In the genomic region with DNA sequence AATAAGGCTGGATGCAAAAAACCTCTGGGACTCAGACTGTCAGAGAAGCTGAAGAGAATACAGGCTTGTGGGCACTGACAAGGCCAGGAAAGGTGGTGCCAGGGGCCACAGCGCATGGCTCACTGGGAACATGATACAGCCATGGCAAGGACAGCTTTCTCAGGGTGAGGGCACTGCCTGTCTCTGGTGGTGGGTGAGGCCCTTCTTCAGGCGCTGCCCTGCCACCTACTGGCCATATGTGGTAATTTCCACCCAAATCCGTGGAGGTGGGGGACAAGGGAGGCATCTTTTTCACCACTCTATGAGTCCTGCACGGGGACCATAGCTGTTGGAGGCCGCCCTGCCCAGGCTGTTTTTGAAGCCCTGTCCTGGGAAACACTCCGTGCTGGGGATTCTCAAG, we compare ENCODE assay signal across 9 mouse cellular contexts. TPM values are rescaled to one million over a fixed set of nuclear protein-coding genes. Genes with fewer than 3 reads are reported as not detected.
DNase-seq lines count a peak whose midpoint lies in the region; ATAC-seq and TF ChIP-seq lines count a peak whose summit lies in the region.
"Had no signal": no experiment of that assay in that cellular context is flagged by ENCODE, and none has a peak within 500 bp of the region (broad histone marks: within the 10 kb centered on the region; RNA-seq: fewer than 3 reads in every experiment).

No protein-coding gene starts in this region.

- TF ChIP-seq RAD21 in MEL (IDR thresholded peaks at IDR 0.05; ENCODE audit: low read depth, low read length), result peak; percentile 85

- H3K27me3 ChIP-seq in MEL (ENCODE audit: control insufficient read depth in 1 of 2, insufficient read depth in 2 of 2, low read length in 2 of 2), result no peaks in the 10 kb centered on the region
- no peaks in the 10 kb centered on the region for H3K27me3 ChIP-seq in forebrain, embryonic 12.5 days
- no peaks in the 10 kb centered on the region for H3K27me3 ChIP-seq in lung, postnatal 0 days (replicated peaks; ENCODE audit: insufficient read depth, low read length)
- H3K27me3 ChIP-seq: liver, embryonic 15.5 days had no signal

- H3K27ac ChIP-seq in MEL (ENCODE audit: control insufficient read depth, low read depth, low read length), result no peak overlapping the region
- H3K27ac ChIP-seq in forebrain, embryonic 12.5 days, result no peak overlapping the region
- no peak overlapping the region for H3K27ac ChIP-seq in lung, postnatal 0 days (ENCODE audit: low read length)
- H3K27ac ChIP-seq: liver, embryonic 15.5 days had no signal

- no peak for TF ChIP-seq POLR2A in MEL (IDR thresholded peaks at IDR 0.05; ENCODE audit: control insufficient read depth in 1 of 2, insufficient read depth in 1 of 2, low read depth in 1 of 2, low read length in 2 of 2, poor library complexity in 1 of 2)

- H3K9me3 ChIP-seq in MEL (replicated peaks; ENCODE audit: insufficient read depth, low read length), result no peaks in the 10 kb centered on the region
- H3K9me3 ChIP-seq in forebrain, embryonic 12.5 days, result no peaks in the 10 kb centered on the region
- no peaks in the 10 kb centered on the region for H3K9me3 ChIP-seq in lung, postnatal 0 days (ENCODE audit: low read length)
- H3K9me3 ChIP-seq: liver, embryonic 15.5 days had no signal

- peak; percentile 68; the same call in 1 of the 2 replicates for ATAC-seq in forebrain, embryonic 12.5 days (ENCODE audit: low FRiP score)
- ATAC-seq in lung, postnatal 0 days, result peak; percentile 65

- H3K9ac ChIP-seq in MEL (ENCODE audit: control insufficient read depth, low read depth, low read length, poor library complexity, severe bottlenecking), result no peak overlapping the region
- no peak overlapping the region for H3K9ac ChIP-seq in forebrain, embryonic 12.5 days
- H3K9ac ChIP-seq in lung, postnatal 0 days (replicated peaks; ENCODE audit: low read depth), result no peak overlapping the region
- H3K9ac ChIP-seq: liver, embryonic 15.5 days had no signal

- DNase-seq in MEL (ENCODE audit: low read depth, low spot score), result peak; percentile 75
- peak; percentile 59 for DNase-seq in c-Kit-positive CD71-positive TER-119-negative erythroid progenitor cells, embryonic 14.5 days (ENCODE audit: low read depth)
- DNase-seq in heart, postnatal 4 days, result peak; percentile 91
- DNase-seq in layer of hippocampus, adult 18-20 months (ENCODE audit: low spot score in 2 of 2), result peak; percentile 72 to 84
- DNase-seq in lung, postnatal 0 days (ENCODE audit: low spot score), result peak; percentile 87
- DNase-seq in ovary, postnatal 14 days (ENCODE audit: low spot score), result peak; percentile 76
- DNase-seq in urinary bladder, adult 2 months (ENCODE audit: low spot score), result peak; percentile 65

- no peaks in the 10 kb centered on the region for H3K4me1 ChIP-seq in MEL (ENCODE audit: control insufficient read depth in 1 of 2, insufficient read depth in 2 of 2, low read length in 2 of 2)
- H3K4me1 ChIP-seq in forebrain, embryonic 12.5 days, result peaks cover 4% of the 10 kb centered on the region; the same call in 1 of the 2 replicates
- no peaks in the 10 kb centered on the region for H3K4me1 ChIP-seq in lung, postnatal 0 days (ENCODE audit: insufficient read depth, low read depth, low read length)

- no peak for TF ChIP-seq EP300 in MEL (IDR thresholded peaks at IDR 0.05; ENCODE audit: low read depth in 1 of 2, low read length in 2 of 2)
- TF ChIP-seq EP300 in lung, postnatal 0 days (IDR thresholded peaks at IDR 0.05), result no peak

- H3K36me3 ChIP-seq in MEL (ENCODE audit: control insufficient read depth in 1 of 2, insufficient read depth in 2 of 2, low read length in 2 of 2), result no peaks in the 10 kb centered on the region
- H3K36me3 ChIP-seq in forebrain, embryonic 12.5 days (replicated peaks), result peaks cover 87% of the 10 kb centered on the region
- 0 out of 2 replicates have a peak, but pooled peaks cover 2% of the 10 kb centered on the region for H3K36me3 ChIP-seq in lung, postnatal 0 days (ENCODE audit: insufficient read depth, low read length)
- H3K36me3 ChIP-seq: liver, embryonic 15.5 days had no signal

- no peak overlapping the region for H3K4me2 ChIP-seq in forebrain, embryonic 12.5 days
- H3K4me2 ChIP-seq in lung, postnatal 0 days (replicated peaks; ENCODE audit: low read depth, low read length), result no peak overlapping the region
- H3K4me2 ChIP-seq: liver, embryonic 15.5 days had no signal

- TF ChIP-seq CTCF in MEL (IDR thresholded peaks at IDR 0.05 in 2 of 3, conservative IDR thresholded peaks at IDR 0.05 in 1 of 3; ENCODE audit: control insufficient read depth in 1 of 3, insufficient read depth in 1 of 3, low read depth in 2 of 3, low read length in 3 of 3, poor library complexity in 1 of 3, severe bottlenecking in 1 of 3), result peak; percentile 86 to 95 (median 88)
- peak; percentile 98 for TF ChIP-seq CTCF in lung, postnatal 0 days (IDR thresholded peaks at IDR 0.05)

- no peak overlapping the region for H3K4me3 ChIP-seq in MEL (ENCODE audit: control insufficient read depth in 1 of 2, insufficient read depth in 1 of 2, low read depth in 2 of 2, low read length in 2 of 2)
- no peak overlapping the region for H3K4me3 ChIP-seq in forebrain, embryonic 12.5 days (replicated peaks)
- H3K4me3 ChIP-seq in lung, postnatal 0 days (ENCODE audit: low read depth, low read length), result no peak overlapping the region
- H3K4me3 ChIP-seq: liver, embryonic 15.5 days had no signal

- H3K79me2 ChIP-seq in MEL (ENCODE audit: control insufficient read depth, insufficient read depth, low read length, poor library complexity), result no peaks in the 10 kb centered on the region

- WGBS in forebrain, embryonic 12.5 days, result 15% methylated on average over 6 of the region's 6 CpGs
- WGBS in lung, postnatal 0 days, result 10% methylated on average over 6 of the region's 6 CpGs

TF ChIP-seq in MEL, 35 proteins besides CTCF, POLR2A, EP300 and RAD21:
- no peak for TF ChIP-seq USF1 (IDR thresholded peaks at IDR 0.05; ENCODE audit: low read depth, low read length)
- TF ChIP-seq MEF2A (IDR thresholded peaks at IDR 0.05; ENCODE audit: extremely low read depth, insufficient replicate concordance, low read depth, low read length, poor library complexity, severe bottlenecking), result no peak
- 0 out of 2 replicates have a peak, but pooled peaks have one; percentile 49 for TF ChIP-seq MAZ (IDR thresholded peaks at IDR 0.05; ENCODE audit: low read depth, low read length)
- TF ChIP-seq JUND (IDR thresholded peaks at IDR 0.05; ENCODE audit: low read depth, low read length), result no peak
- no peak for TF ChIP-seq HCFC1 (IDR thresholded peaks at IDR 0.05; ENCODE audit: low read depth, low read length)
- peak; percentile 85 for TF ChIP-seq SMC3 (IDR thresholded peaks at IDR 0.05; ENCODE audit: low read depth, low read length)
- TF ChIP-seq ZC3H11A (IDR thresholded peaks at IDR 0.05; ENCODE audit: low read depth, low read length), result peak; percentile 66
- no peak for TF ChIP-seq TBP (IDR thresholded peaks at IDR 0.05; ENCODE audit: low read depth, low read length)

RNA-seq across cellular contexts. Expression of a gene that starts 21.5 kb away (rescaled TPM):
- total RNA-seq in MEL (2012; rRNA removed), result not detected in 2 replicates
- polyA plus RNA-seq in MEL (2012; ENCODE audit: insufficient read depth in 1 of 2, insufficient read length in 2 of 2, low read depth in 1 of 2, low replicate concordance in 2 of 2, missing spikeins in 1 of 2), result not detected
- polyA plus RNA-seq in forebrain, embryonic 12.5 days (2016; fragmentation: Nextera tagmentation; extraction: Ambion mirVana), result 250 and 275 TPM in 2 replicates
- 10 to 100 TPM; 63.0 to 65.1 TPM for total RNA-seq in heart, postnatal 4 days (2021)
- 1 to 10 TPM; 3.4 to 4.5 TPM for total RNA-seq in layer of hippocampus, adult 18-20 months (2021)
- 398 and 422 TPM in 2 replicates for polyA plus RNA-seq in lung, postnatal 0 days (2015; fragmentation: Nextera tagmentation; extraction: Ambion mirVana)
- polyA plus RNA-seq in urinary bladder, adult 2 months (2012; rRNA removed), result 37.6 and 37.9 TPM in 2 replicates

RNA-seq across cellular contexts. Expression of a gene that starts 28.6 kb away (rescaled TPM):
- 0.77 and 0.92 TPM in 2 replicates for total RNA-seq in MEL (2012; rRNA removed)
- 1 to 10 TPM in 1 of 2 experiments, not detected in 1; 3.6 TPM for polyA plus RNA-seq in MEL (2012; ENCODE audit: insufficient read depth in 1 of 2, insufficient read length in 2 of 2, low read depth in 1 of 2, low replicate concordance in 2 of 2, missing spikeins in 1 of 2)
- 15.4 and 17.4 TPM in 2 replicates for polyA plus RNA-seq in forebrain, embryonic 12.5 days (2016; fragmentation: Nextera tagmentation; extraction: Ambion mirVana)
- 1 to 10 TPM; 8.2 to 8.3 TPM for total RNA-seq in heart, postnatal 4 days (2021)
- total RNA-seq in layer of hippocampus, adult 18-20 months (2021), result 10 to 100 TPM; 54.5 to 67.0 TPM
- 2.3 and 2.9 TPM in 2 replicates for polyA plus RNA-seq in lung, postnatal 0 days (2015; fragmentation: Nextera tagmentation; extraction: Ambion mirVana)
- polyA plus RNA-seq in urinary bladder, adult 2 months (2012; rRNA removed), result 27.0 and 30.8 TPM in 2 replicates

RNA-seq across cellular contexts. Expression of a gene that starts 45.1 kb away (rescaled TPM):
- total RNA-seq in MEL (2012; rRNA removed), result 27.3 and 29.0 TPM in 2 replicates
- polyA plus RNA-seq in MEL (2012; ENCODE audit: insufficient read depth in 1 of 2, insufficient read length in 2 of 2, low read depth in 1 of 2, low replicate concordance in 2 of 2, missing spikeins in 1 of 2), result 10 to 100 TPM in 1 of 2 experiments, not detected in 1; 65.4 TPM
- polyA plus RNA-seq in forebrain, embryonic 12.5 days (2016; fragmentation: Nextera tagmentation; extraction: Ambion mirVana), result 75.5 and 82.3 TPM in 2 replicates
- total RNA-seq in heart, postnatal 4 days (2021), result 10 to 100 TPM; 22.4 to 24.3 TPM
- total RNA-seq in layer of hippocampus, adult 18-20 months (2021), result 100 to 1,000 TPM; 151 to 157 TPM
- polyA plus RNA-seq in lung, postnatal 0 days (2015; fragmentation: Nextera tagmentation; extraction: Ambion mirVana), result 34.2 and 34.4 TPM in 2 replicates
- polyA plus RNA-seq in urinary bladder, adult 2 months (2012; rRNA removed), result 49.5 and 57.3 TPM in 2 replicates

RNA-seq across cellular contexts. Expression of a gene that starts 46.4 kb away (rescaled TPM):
- 45.1 and 57.4 TPM in 2 replicates for total RNA-seq in MEL (2012; rRNA removed)
- 10 to 100 TPM in 1 of 2 experiments, not detected in 1; 75.6 TPM for polyA plus RNA-seq in MEL (2012; ENCODE audit: insufficient read depth in 1 of 2, insufficient read length in 2 of 2, low read depth in 1 of 2, low replicate concordance in 2 of 2, missing spikeins in 1 of 2)
- polyA plus RNA-seq in forebrain, embryonic 12.5 days (2016; fragmentation: Nextera tagmentation; extraction: Ambion mirVana), result 52.7 and 56.8 TPM in 2 replicates
- 10 to 100 TPM; 33.7 to 35.8 TPM for total RNA-seq in heart, postnatal 4 days (2021)
- total RNA-seq in layer of hippocampus, adult 18-20 months (2021), result 10 to 100 TPM; 36.6 to 42.8 TPM
- polyA plus RNA-seq in lung, postnatal 0 days (2015; fragmentation: Nextera tagmentation; extraction: Ambion mirVana), result 102 and 110 TPM in 2 replicates
- polyA plus RNA-seq in urinary bladder, adult 2 months (2012; rRNA removed), result 65.9 and 77.0 TPM in 2 replicates

RNA-seq across cellular contexts. Expression of a gene that starts 56.4 kb away (rescaled TPM):
- total RNA-seq in MEL (2012; rRNA removed), result not detected in 2 replicates
- not detected for polyA plus RNA-seq in MEL (2012; ENCODE audit: insufficient read depth in 1 of 2, insufficient read length in 2 of 2, low read depth in 1 of 2, low replicate concordance in 2 of 2, missing spikeins in 1 of 2)
- polyA plus RNA-seq in forebrain, embryonic 12.5 days (2016; fragmentation: Nextera tagmentation; extraction: Ambion mirVana), result 0.26 TPM in 1 of 2 replicates, not detected in the other
- total RNA-seq in heart, postnatal 4 days (2021), result not detected
- total RNA-seq in layer of hippocampus, adult 18-20 months (2021), result under 1 TPM in 1 of 2 experiments, not detected in 1; 0.35 TPM
- 0.13 and 0.27 TPM in 2 replicates for polyA plus RNA-seq in lung, postnatal 0 days (2015; fragmentation: Nextera tagmentation; extraction: Ambion mirVana)
- not detected in 2 replicates for polyA plus RNA-seq in urinary bladder, adult 2 months (2012; rRNA removed)
- polyA plus RNA-seq: liver, embryonic 15.5 days had no signal

Comparison
In these comparisons a context has a peak if more than half of its experiments do, and no peak if none do; other contexts are left out.
1. RNA of a gene that starts 21.5 kb away (polyA plus RNA-seq): 398 to 422 TPM in lung, postnatal 0 days, 250 to 275 TPM in forebrain, embryonic 12.5 days and 37.6 to 37.9 TPM in urinary bladder, adult 2 months; not detected in MEL; every median in the first group is over 10 times any median in the second.
2. Peak in every context shown above with its lines, with median percentiles within 50 percentile points of each other: DNase-seq.